Mouse (Mus musculus): ENCODE data around the gene Rps18. TPM values are rescaled to one million over a fixed set of nuclear protein-coding genes. Genes with fewer than 3 reads are reported as not detected.
"Not testable (repeated sequence)": the region's sequence is repeated elsewhere in the genome, so short reads cannot be mapped to it uniquely, and the experiment has no call there.

Rps18 gene
- polyA plus RNA-seq, 1 experiment from 2014 or later = 1,781 TPM

DNA sequence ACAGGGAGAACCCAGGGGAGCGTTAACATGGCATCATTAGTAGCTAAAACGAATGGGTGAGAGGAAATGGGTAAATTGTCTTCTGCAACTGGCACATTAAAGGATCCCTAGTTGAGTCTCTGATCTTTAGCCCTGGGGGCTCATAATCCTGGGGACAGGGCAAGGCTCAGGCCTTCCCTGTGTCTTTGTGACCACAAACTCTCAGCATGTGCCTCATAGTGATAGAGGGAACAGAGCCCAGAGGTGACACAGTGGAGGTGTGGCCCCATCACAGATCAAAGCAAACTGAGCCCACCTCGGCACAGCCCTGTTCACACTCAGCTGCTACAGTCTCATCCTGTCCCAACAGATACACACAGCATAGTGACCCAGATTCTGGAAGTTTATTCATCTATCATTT lies 39.9 kb upstream of the Rps18 start:
- H3K9ac ChIP-seq (ENCODE audit: low read length) = no peak overlapping the region
- H3K4me2 ChIP-seq (replicated peaks; ENCODE audit: low read depth) = no peak overlapping the region
- TF ChIP-seq CTCF (IDR thresholded peaks at IDR 0.05; ENCODE audit: low read depth) = no peak
- TF ChIP-seq EP300 (optimal IDR thresholded peaks at IDR 0.05) = no peak
- ATAC-seq (ENCODE audit: low FRiP score, low TSS enrichment) (no peak), DNase-seq (ENCODE audit: low spot score) (no peak)
- H3K36me3 ChIP-seq (ENCODE audit: control insufficient read depth, insufficient read depth, low read length) = no peaks in the 10 kb centered on the region
- WGBS = 34% methylated on average over 3 of the region's 3 CpGs
- no peak overlapping the region for H3K27ac ChIP-seq (replicated peaks)
- no peak overlapping the region for H3K4me3 ChIP-seq (ENCODE audit: low read depth, low read length)
- no peaks in the 10 kb centered on the region for H3K9me3 ChIP-seq (ENCODE audit: control insufficient read depth, low read length)
- H3K27me3 ChIP-seq (ENCODE audit: control insufficient read depth, insufficient read depth, low read length) = no peaks in the 10 kb centered on the region
- 0 out of 2 replicates have a peak, but pooled peaks cover 2% of the 10 kb centered on the region for H3K4me1 ChIP-seq (replicated peaks; ENCODE audit: control insufficient read depth, insufficient read depth)

DNA sequence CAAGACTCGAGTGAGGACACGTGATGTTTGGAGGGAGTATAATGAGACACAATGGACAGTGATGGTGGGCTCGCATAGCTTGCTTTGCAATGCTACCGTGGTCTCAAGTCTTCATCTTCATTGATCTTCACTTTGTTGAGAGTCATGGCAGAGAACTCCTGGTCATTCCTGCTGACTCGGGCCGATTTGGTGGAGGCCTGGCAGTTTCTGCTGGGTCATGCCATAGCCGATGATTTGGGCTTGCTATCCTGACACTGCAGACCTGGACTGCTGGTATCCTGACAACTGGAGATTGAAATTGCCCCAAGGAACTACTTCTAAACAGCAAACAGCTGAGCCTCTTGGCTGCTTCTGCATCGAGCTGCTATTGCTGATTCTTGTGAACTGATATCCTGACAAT lies 39.2 kb upstream of the Rps18 start:
- DNase-seq (ENCODE audit: low spot score) (no peak), ATAC-seq (ENCODE audit: low FRiP score, low TSS enrichment) (no peak)
- no peaks in the 10 kb centered on the region for H3K27me3 ChIP-seq (ENCODE audit: control insufficient read depth, insufficient read depth, low read length)
- H3K27ac ChIP-seq (replicated peaks) = no peak overlapping the region
- H3K4me1 ChIP-seq (replicated peaks; ENCODE audit: control insufficient read depth, insufficient read depth) = 0 out of 2 replicates have a peak, but pooled peaks cover 2% of the 10 kb centered on the region
- H3K9me3 ChIP-seq (ENCODE audit: control insufficient read depth, low read length) = no peaks in the 10 kb centered on the region
- no peak for TF ChIP-seq CTCF (IDR thresholded peaks at IDR 0.05; ENCODE audit: low read depth)
- no peak for TF ChIP-seq EP300 (optimal IDR thresholded peaks at IDR 0.05)
- H3K9ac ChIP-seq (ENCODE audit: low read length) = no peak overlapping the region
- H3K4me2 ChIP-seq (replicated peaks; ENCODE audit: low read depth) = no peak overlapping the region
- WGBS = 92% methylated on average over 8 of the region's 8 CpGs
- no peak overlapping the region for H3K4me3 ChIP-seq (ENCODE audit: low read depth, low read length)
- no peaks in the 10 kb centered on the region for H3K36me3 ChIP-seq (ENCODE audit: control insufficient read depth, insufficient read depth, low read length)

DNA sequence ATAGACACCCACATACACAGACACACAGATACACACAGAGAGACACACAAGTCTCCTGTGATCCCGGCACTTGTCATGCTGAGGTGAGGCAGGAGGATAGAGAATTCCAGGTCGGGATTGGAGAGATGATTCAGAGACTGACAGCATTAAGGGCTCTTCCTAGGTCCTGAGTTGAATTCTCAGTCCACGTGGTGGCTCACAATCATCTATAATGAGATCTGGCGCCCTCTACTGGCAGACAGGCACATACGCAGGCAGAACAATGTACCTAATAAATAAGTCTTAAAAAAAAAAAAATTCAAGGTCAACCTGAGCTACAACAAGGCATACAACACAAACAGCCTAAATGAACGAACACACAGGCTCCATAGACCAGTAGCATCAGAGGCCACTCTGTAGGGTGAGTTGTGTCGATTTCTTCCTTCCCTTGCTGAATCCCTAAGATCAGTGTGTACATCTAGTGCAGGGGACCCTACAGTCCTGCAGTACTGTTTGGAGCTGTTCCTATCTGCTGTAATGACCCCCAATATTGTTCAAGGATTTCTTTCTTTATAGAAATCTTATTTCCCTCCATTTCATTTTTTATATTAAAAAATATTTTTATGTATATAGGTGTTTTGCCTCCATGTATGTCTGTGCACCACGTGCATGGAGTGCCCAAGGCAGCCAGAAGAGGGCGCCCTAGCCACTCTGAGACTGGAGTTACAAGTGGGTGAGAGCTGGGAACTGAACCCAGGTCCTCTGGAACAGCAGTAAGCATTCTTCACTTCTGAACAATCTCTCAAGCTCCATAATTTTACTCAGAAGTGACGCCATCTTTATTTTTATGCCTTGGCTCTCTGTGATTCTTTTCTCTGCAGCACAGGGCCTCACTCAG lies 36.2 kb upstream of the Rps18 start:
- ATAC-seq (ENCODE audit: low FRiP score, low TSS enrichment) = peak; percentile 74
- H3K9ac ChIP-seq (ENCODE audit: low read length) = no peak overlapping the region

DNA sequence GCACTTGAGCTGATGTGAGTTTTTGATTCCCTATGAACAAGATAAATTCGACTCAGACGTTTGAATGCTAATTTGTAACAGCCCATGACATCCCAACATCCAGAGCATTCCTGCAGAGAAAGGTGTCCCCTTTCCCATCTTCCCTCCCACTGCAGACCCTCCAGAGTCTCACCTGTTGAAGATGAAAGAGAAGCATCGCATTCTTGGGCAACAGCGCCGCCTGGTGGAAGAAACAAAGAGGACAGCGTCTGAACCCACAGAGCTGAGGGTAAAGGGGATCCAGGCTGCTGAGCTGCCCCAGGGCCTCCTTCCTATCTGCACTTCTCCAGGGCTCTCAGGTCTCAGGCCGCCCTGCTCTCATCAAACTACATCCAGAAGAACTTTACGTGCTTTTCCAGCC lies 26.3 kb upstream of the Rps18 start:
- peak; percentile 85 for TF ChIP-seq CTCF (IDR thresholded peaks at IDR 0.05; ENCODE audit: low read depth)
- not testable (repeated sequence) for H3K4me2 ChIP-seq (replicated peaks; ENCODE audit: low read depth); H3K4me1 ChIP-seq (replicated peaks; ENCODE audit: control insufficient read depth, insufficient read depth); H3K9ac ChIP-seq (ENCODE audit: low read length); H3K27me3 ChIP-seq (ENCODE audit: control insufficient read depth, insufficient read depth, low read length); H3K4me3 ChIP-seq (ENCODE audit: low read depth, low read length); H3K9me3 ChIP-seq (ENCODE audit: control insufficient read depth, low read length); ATAC-seq (ENCODE audit: low FRiP score, low TSS enrichment); H3K27ac ChIP-seq (replicated peaks); H3K36me3 ChIP-seq (ENCODE audit: control insufficient read depth, insufficient read depth, low read length)
- WGBS = 13% methylated on average over 8 of the region's 8 CpGs
- peak; percentile 58 for DNase-seq (ENCODE audit: low spot score)

More for the DNA sequence above, 36.2 kb upstream of the Rps18 start:
- Histone ChIP-seq H3K4me1 (replicated peaks; ENCODE audit: control insufficient read depth, insufficient read depth) (no peaks in the 10 kb centered on the region), H3K9me3 (ENCODE audit: control insufficient read depth, low read length) (no peaks in the 10 kb centered on the region), H3K4me2 (replicated peaks; ENCODE audit: low read depth) (no peak overlapping the region), H3K27me3 (ENCODE audit: control insufficient read depth, insufficient read depth, low read length) (no peaks in the 10 kb centered on the region), H3K36me3 (ENCODE audit: control insufficient read depth, insufficient read depth, low read length) (no peaks in the 10 kb centered on the region), H3K4me3 (ENCODE audit: low read depth, low read length) (no peak overlapping the region), H3K27ac (replicated peaks) (no peak overlapping the region)
- WGBS = 31% methylated on average over 10 of the region's 10 CpGs
- DNase-seq (ENCODE audit: low spot score) = peak; percentile 69
- TF ChIP-seq CTCF (IDR thresholded peaks at IDR 0.05; ENCODE audit: low read depth) = peak; percentile 85
- no peak for TF ChIP-seq EP300 (optimal IDR thresholded peaks at IDR 0.05)

DNA sequence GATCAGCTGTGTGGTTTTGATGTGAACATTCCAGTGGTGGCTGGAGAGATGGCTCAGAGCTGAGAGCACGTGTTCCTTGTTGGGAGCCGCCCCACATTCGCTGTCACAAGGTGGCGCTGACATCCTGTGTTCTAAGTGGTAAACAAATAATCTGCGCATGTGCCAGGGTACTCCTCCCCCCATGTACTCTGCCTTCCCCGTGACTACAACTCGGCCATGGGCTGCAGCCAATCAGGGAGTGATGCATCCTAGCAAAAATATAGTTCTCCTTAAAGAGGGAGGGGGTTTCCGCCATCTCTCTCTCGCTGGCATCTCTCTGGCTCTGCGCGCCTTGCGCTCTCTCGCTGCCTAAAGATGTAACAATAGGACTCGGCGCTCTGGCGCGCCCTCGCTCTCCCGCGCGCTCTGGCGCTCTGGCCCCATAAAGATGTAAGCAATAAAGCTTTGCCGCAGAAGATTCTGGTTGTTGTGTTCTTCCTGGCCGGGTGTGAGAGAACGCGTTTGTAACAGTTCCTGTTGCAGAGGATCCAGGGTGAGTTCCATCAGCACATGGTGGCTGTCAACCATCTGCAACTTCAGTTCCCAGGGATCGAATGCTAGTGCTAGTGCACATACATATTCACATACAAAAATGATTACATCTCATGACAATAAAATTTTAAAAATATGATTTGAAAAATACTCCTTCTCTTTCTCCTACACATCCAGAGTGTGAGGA lies 25.6 kb upstream of the Rps18 start:
- under 1% methylated on average over 27 of the region's 27 CpGs for WGBS
- not testable (repeated sequence) for H3K27me3 ChIP-seq (ENCODE audit: control insufficient read depth, insufficient read depth, low read length); H3K36me3 ChIP-seq (ENCODE audit: control insufficient read depth, insufficient read depth, low read length); H3K4me1 ChIP-seq (replicated peaks; ENCODE audit: control insufficient read depth, insufficient read depth); H3K9me3 ChIP-seq (ENCODE audit: control insufficient read depth, low read length)
- H3K9ac ChIP-seq (ENCODE audit: low read length) = peak overlapping the region; percentile 51; the same call in 1 of the 2 replicates
- peak; percentile 72 for TF ChIP-seq CTCF (IDR thresholded peaks at IDR 0.05; ENCODE audit: low read depth)
- peak overlapping the region; percentile 43 for H3K4me3 ChIP-seq (ENCODE audit: low read depth, low read length)
- peak overlapping the region; percentile 59 for H3K4me2 ChIP-seq (replicated peaks; ENCODE audit: low read depth)
- peak; percentile 91 for DNase-seq (ENCODE audit: low spot score)
- H3K27ac ChIP-seq (replicated peaks) = peak overlapping the region; percentile 67; the same call in 1 of the 2 replicates
- peak; percentile 86 for ATAC-seq (ENCODE audit: low FRiP score, low TSS enrichment)

Measured in stomach, postnatal 0 days (tissue).